Mouse (Mus musculus): Measurements from ENCODE around the gene Ankrd40. TPM values are rescaled to one million over a fixed set of nuclear protein-coding genes. Genes with fewer than 3 reads are reported as not detected.

The Ankrd40 gene
- total and polyA plus RNA-seq, 3 experiments: 56.0 to 98.8 (median 62.0) TPM

DNA sequence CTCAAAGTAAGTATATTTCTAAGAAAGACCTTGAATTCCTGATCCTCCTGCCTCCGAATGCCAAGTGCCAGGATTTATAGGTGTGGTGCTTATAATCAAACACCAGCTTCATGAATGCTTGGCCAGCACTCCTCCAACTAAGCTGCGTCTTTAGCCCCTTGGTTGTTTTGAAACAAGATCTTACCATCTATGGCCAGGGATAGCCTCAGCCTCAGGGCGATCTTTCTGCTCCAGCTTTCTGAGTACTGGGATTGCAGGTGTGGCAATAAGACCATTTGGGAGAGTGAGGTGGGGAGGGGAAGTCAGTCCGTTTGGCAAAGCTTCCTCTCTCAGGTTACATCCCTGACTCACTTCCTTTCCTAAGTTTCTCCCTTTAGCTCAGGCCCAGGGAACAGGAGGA lies 60.0 kb downstream of the Ankrd40 start:
- peaks cover 34 to 60% of the 10 kb centered on the region in 2 experiments for H3K4me1 ChIP-seq (ENCODE audit: control insufficient read depth in 1 of 2, insufficient read depth in 2 of 2)
- dilution Hi-C loops (cut with MboI; ENCODE audit: extremely low pct_ligation_motif_present, extremely low pct_unique_long_range_greater_than_20kb, low sequenced_read_pairs) (no loop called here), in situ Hi-C loops (cut with MboI; ENCODE audit: low pct_ligation_motif_present, low pct_unique_long_range_greater_than_20kb, low sequenced_read_pairs) (no loop called here)
- no peaks in the 10 kb centered on the region for H3K79me2 ChIP-seq (replicated peaks; ENCODE audit: control insufficient read depth, extremely low read depth, insufficient read depth, poor library complexity, severe bottlenecking)
- H3K27ac ChIP-seq (ENCODE audit: insufficient read depth, low read depth): no peak overlapping the region
- no peak for DNase-seq (ENCODE audit: extremely low read depth)
- no peaks in the 10 kb centered on the region for H3K27me3 ChIP-seq (replicated peaks)
- H3K9ac ChIP-seq (ENCODE audit: insufficient read depth, low read depth): no peak overlapping the region
- no peaks in the 10 kb centered on the region for H3K9me3 ChIP-seq (replicated peaks; ENCODE audit: low read length)
- no peaks in the 10 kb centered on the region for H3K36me3 ChIP-seq (replicated peaks in 1 of 2; ENCODE audit: control insufficient read depth in 1 of 2, insufficient read depth in 1 of 2, low read length in 1 of 2)
- no peak overlapping the region for H3K4me3 ChIP-seq (replicated peaks in 1 of 3; ENCODE audit: low read depth in 2 of 3, low read length in 2 of 3, poor library complexity in 1 of 3)
- no peak overlapping the region for H3K4me2 ChIP-seq (ENCODE audit: insufficient read depth, low read depth, poor library complexity, severe bottlenecking)
- no peak for TF ChIP-seq USF2 (conservative IDR thresholded peaks at IDR 0.05; ENCODE audit: low read depth, low read length)
- TF ChIP-seq ELF1 (IDR thresholded peaks at IDR 0.05; ENCODE audit: low read depth, low read length): no peak
- no peak for TF ChIP-seq ZC3H11A (IDR thresholded peaks at IDR 0.05; ENCODE audit: low read depth, low read length)
- no peak for TF ChIP-seq NRF1 (IDR thresholded peaks at IDR 0.05; ENCODE audit: low read depth, low read length)
- TF ChIP-seq SMC3 (IDR thresholded peaks at IDR 0.05; ENCODE audit: low read depth, low read length): no peak
- no peak for TF ChIP-seq JUN (IDR thresholded peaks at IDR 0.05; ENCODE audit: insufficient read depth, low read depth, low read length)
- TF ChIP-seq ETS1 (conservative IDR thresholded peaks at IDR 0.05; ENCODE audit: low read depth, low read length): no peak
- TF ChIP-seq MXI1 (IDR thresholded peaks at IDR 0.05; ENCODE audit: low read depth, low read length): no peak
- TF ChIP-seq ZKSCAN1 (IDR thresholded peaks at IDR 0.05; ENCODE audit: borderline replicate concordance, low read depth, low read length): no peak

DNA sequence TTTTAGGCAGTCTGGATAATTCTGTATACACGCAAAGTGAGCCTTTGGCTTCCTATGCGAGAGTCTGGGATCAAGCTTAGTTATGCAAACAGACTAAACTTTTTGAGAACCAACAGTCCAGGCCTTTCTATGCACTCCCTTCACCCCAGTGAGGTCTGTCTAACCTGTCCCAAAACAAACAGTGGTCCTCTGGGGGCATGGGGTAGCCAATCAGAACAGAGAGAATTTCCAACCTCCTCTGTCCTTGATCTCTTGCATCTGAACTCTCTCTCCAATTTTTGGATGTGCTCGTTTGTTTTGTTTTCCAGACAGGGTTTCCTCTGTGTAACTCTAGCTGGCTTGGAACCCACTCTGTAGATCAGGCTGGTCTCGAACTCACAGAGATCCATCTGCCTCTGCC lies 61.2 kb downstream of the Ankrd40 start:
- dilution Hi-C loops (cut with MboI; ENCODE audit: extremely low pct_ligation_motif_present, extremely low pct_unique_long_range_greater_than_20kb, low sequenced_read_pairs): no loop called here
- no peaks in the 10 kb centered on the region for H3K9me3 ChIP-seq (replicated peaks; ENCODE audit: low read length)
- no peak for DNase-seq (ENCODE audit: extremely low read depth)
- no peaks in the 10 kb centered on the region for H3K27me3 ChIP-seq (replicated peaks)
- H3K4me1 ChIP-seq (ENCODE audit: control insufficient read depth in 1 of 2, insufficient read depth in 2 of 2): peaks cover 37 to 70% of the 10 kb centered on the region in 2 experiments
- H3K4me3 ChIP-seq (replicated peaks in 1 of 3; ENCODE audit: low read depth in 2 of 3, low read length in 2 of 3, poor library complexity in 1 of 3): no peak overlapping the region
- no peaks in the 10 kb centered on the region for H3K36me3 ChIP-seq (replicated peaks in 1 of 2; ENCODE audit: control insufficient read depth in 1 of 2, insufficient read depth in 1 of 2, low read length in 1 of 2)
- H3K27ac ChIP-seq (ENCODE audit: insufficient read depth, low read depth): no peak overlapping the region
- no peaks in the 10 kb centered on the region for H3K79me2 ChIP-seq (replicated peaks; ENCODE audit: control insufficient read depth, extremely low read depth, insufficient read depth, poor library complexity, severe bottlenecking)
- H3K9ac ChIP-seq (ENCODE audit: insufficient read depth, low read depth): no peak overlapping the region
- no peak for TF ChIP-seq KAT2A (IDR thresholded peaks at IDR 0.05; ENCODE audit: insufficient replicate concordance, low read length)
- no peak for TF ChIP-seq CHD2 (IDR thresholded peaks at IDR 0.05; ENCODE audit: low read length)
- no peak for TF ChIP-seq CTCF (conservative IDR thresholded peaks at IDR 0.05 in 1 of 2, IDR thresholded peaks at IDR 0.05 in 1 of 2; ENCODE audit: low read depth in 2 of 2, low read length in 2 of 2)
- TF ChIP-seq MAX (IDR thresholded peaks at IDR 0.05; ENCODE audit: low read length): no peak
- no peak for TF ChIP-seq RAD21 (IDR thresholded peaks at IDR 0.05; ENCODE audit: low read depth, low read length)
- TF ChIP-seq JUND (conservative IDR thresholded peaks at IDR 0.05; ENCODE audit: low read depth, low read length): no peak
- no peak for TF ChIP-seq ELF1 (IDR thresholded peaks at IDR 0.05; ENCODE audit: low read depth, low read length)
- no peak for TF ChIP-seq UBTF (IDR thresholded peaks at IDR 0.05; ENCODE audit: low read depth, low read length)
- no peak for TF ChIP-seq USF2 (conservative IDR thresholded peaks at IDR 0.05; ENCODE audit: low read depth, low read length)
- no peak for TF ChIP-seq POLR2A (IDR thresholded peaks at IDR 0.05; ENCODE audit: low read depth, low read length)
- no peak for TF ChIP-seq TCF12 (IDR thresholded peaks at IDR 0.05; ENCODE audit: low read depth, low read length)
- TF ChIP-seq GABPA (IDR thresholded peaks at IDR 0.05; ENCODE audit: insufficient replicate concordance, low read depth, low read length): no peak
- no peak for TF ChIP-seq USF1 (IDR thresholded peaks at IDR 0.05; ENCODE audit: low read depth, low read length)
- no peak for TF ChIP-seq ZMIZ1 (IDR thresholded peaks at IDR 0.05; ENCODE audit: low read depth, low read length)
- no peak for TF ChIP-seq RCOR1 (conservative IDR thresholded peaks at IDR 0.05; ENCODE audit: low read depth, low read length)
- no peak overlapping the region for H3K4me2 ChIP-seq (ENCODE audit: insufficient read depth, low read depth, poor library complexity, severe bottlenecking)
- in situ Hi-C loops (cut with MboI; ENCODE audit: low pct_ligation_motif_present, low pct_unique_long_range_greater_than_20kb, low sequenced_read_pairs): no loop called here
